Mouse (Mus musculus): Measurements from ENCODE around the gene Cyp2c39. TPM values are rescaled to one million over a fixed set of nuclear protein-coding genes. Genes with fewer than 3 reads are reported as not detected.
"Not testable (repeated sequence)": the region's sequence is repeated elsewhere in the genome, so short reads cannot be mapped to it uniquely, and the experiment has no call there.

The Cyp2c39 gene
- not detected in 2 replicates for polyA plus RNA-seq (2014; fragmentation: Nextera tagmentation; extraction: Ambion mirVana)

DNA sequence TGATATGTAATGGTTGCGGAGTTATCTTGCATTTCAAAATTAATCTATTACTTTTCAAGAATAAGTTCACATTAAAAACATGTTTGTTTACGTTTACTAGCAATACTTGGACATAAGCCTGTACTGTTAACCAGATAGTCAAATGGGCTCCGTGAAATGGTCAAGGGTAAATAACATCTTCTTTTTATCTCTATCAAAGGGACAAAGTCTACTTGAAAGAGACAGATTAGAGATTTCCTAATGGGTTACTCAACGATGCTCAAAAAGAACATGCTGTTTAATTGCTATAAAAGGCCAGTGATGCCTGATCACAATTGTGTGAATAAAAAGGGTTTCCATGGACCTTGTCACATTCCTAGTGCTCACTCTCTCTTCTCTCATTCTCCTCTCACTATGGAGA is at the start of gene Cyp2c39:
Gene Cyp2c39 (plus strand): TSS at position 329 of the 400 bp plus-strand sequence.
- ATAC-seq (ENCODE audit: insufficient number of reproducible peaks, insufficient read depth, low FRiP score, low read depth): no peak
- Histone ChIP-seq H3K36me3 (ENCODE audit: control insufficient read depth, insufficient read depth, low read length) (no peaks in the 10 kb centered on the region), H3K9me3 (ENCODE audit: control insufficient read depth, low read length) (peaks cover 4% of the 10 kb centered on the region; the same call in 1 of the 2 replicates), H3K9ac (ENCODE audit: low read length) (no peak within 1 kb of the TSS), H3K27me3 (ENCODE audit: control insufficient read depth, insufficient read depth, low read length) (no peaks in the 10 kb centered on the region), H3K4me3 (ENCODE audit: control insufficient read depth in 1 of 2, insufficient read depth in 1 of 2, low read depth in 1 of 2, low read length in 2 of 2) (no peak within 1 kb of the TSS), H3K4me2 (ENCODE audit: low read length) (no peak within 1 kb of the TSS), H3K27ac (replicated peaks in 1 of 2; ENCODE audit: control insufficient read depth in 1 of 2, insufficient read depth in 1 of 2, low read depth in 2 of 2, low read length in 2 of 2) (no peak within 1 kb of the TSS), H3K4me1 (ENCODE audit: control insufficient read depth in 2 of 2, insufficient read depth in 2 of 2, low read length in 2 of 2) (no peaks in the 10 kb centered on the region)
- WGBS: 68% methylated on average over 4 of the region's 4 CpGs

DNA sequence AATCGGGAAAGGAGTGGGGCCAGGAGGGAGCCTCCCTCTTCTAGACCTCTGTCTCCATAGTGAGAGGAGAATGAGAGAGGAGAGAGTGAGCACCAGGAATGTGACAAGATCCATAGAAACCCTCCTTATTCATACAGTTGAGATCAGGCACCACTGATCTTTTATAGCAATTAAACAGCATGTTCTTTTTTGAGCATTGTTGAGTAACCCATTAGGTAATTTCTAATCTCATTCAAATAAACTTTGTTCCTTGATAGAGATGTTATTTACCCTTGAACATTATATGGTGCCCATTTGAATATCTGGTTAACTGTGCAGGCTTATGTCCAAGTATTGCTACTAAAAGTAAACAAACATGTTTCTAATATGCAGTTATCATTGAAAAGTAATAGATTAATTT is 47.7 kb upstream of the Cyp2c39 start, which contains the start of gene Cyp2c38:
Gene Cyp2c38 (minus strand): TSS at position 135 of the 400 bp plus-strand sequence.
- Histone ChIP-seq H3K27ac (replicated peaks in 1 of 2; ENCODE audit: control insufficient read depth in 1 of 2, insufficient read depth in 1 of 2, low read depth in 2 of 2, low read length in 2 of 2) (no peak within 1 kb of the TSS), H3K27me3 (ENCODE audit: control insufficient read depth, insufficient read depth, low read length) (no peaks in the 10 kb centered on the region), H3K4me1 (ENCODE audit: control insufficient read depth in 2 of 2, insufficient read depth in 2 of 2, low read length in 2 of 2) (no peaks in the 10 kb centered on the region), H3K36me3 (ENCODE audit: control insufficient read depth, insufficient read depth, low read length) (no peaks in the 10 kb centered on the region), H3K9me3 (ENCODE audit: control insufficient read depth, low read length) (no peaks in the 10 kb centered on the region), H3K4me3 (ENCODE audit: control insufficient read depth in 1 of 2, insufficient read depth in 1 of 2, low read depth in 1 of 2, low read length in 2 of 2) (no peak within 1 kb of the TSS), H3K9ac (ENCODE audit: low read length) (no peak within 1 kb of the TSS), H3K4me2 (ENCODE audit: low read length) (no peak within 1 kb of the TSS)
- no peak for ATAC-seq (ENCODE audit: insufficient number of reproducible peaks, insufficient read depth, low FRiP score, low read depth)
- 71% methylated on average over 1 of the region's 1 CpGs for WGBS

DNA sequence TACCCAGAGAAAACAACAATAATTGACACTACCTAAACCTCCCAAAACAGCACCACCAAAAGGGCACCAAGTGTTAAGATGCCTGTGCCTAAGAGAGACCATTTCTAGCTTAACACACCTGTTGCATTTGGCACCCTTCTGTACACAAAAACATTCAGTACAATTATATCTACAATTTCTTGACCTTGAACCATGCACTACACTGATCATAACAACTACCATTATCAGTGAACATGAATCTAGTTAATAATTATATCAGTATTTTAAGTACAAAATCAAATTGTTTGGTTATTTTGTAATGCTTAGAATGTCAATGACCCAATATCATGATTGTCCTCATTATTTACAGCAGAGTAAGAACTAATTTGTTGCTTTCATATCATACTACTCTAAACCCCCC is 46.7 kb upstream of the Cyp2c39 start:
- Histone ChIP-seq H3K9ac (ENCODE audit: low read length) (no peak overlapping the region), H3K27me3 (ENCODE audit: control insufficient read depth, insufficient read depth, low read length) (no peaks in the 10 kb centered on the region), H3K36me3 (ENCODE audit: control insufficient read depth, insufficient read depth, low read length) (no peaks in the 10 kb centered on the region), H3K27ac (replicated peaks in 1 of 2; ENCODE audit: control insufficient read depth in 1 of 2, insufficient read depth in 1 of 2, low read depth in 2 of 2, low read length in 2 of 2) (no peak overlapping the region), H3K4me3 (ENCODE audit: control insufficient read depth in 1 of 2, insufficient read depth in 1 of 2, low read depth in 1 of 2, low read length in 2 of 2) (no peak overlapping the region), H3K9me3 (ENCODE audit: control insufficient read depth, low read length) (no peaks in the 10 kb centered on the region), H3K4me2 (ENCODE audit: low read length) (no peak overlapping the region), H3K4me1 (ENCODE audit: control insufficient read depth in 2 of 2, insufficient read depth in 2 of 2, low read length in 2 of 2) (no peaks in the 10 kb centered on the region)
- no peak for ATAC-seq (ENCODE audit: insufficient number of reproducible peaks, insufficient read depth, low FRiP score, low read depth)

DNA sequence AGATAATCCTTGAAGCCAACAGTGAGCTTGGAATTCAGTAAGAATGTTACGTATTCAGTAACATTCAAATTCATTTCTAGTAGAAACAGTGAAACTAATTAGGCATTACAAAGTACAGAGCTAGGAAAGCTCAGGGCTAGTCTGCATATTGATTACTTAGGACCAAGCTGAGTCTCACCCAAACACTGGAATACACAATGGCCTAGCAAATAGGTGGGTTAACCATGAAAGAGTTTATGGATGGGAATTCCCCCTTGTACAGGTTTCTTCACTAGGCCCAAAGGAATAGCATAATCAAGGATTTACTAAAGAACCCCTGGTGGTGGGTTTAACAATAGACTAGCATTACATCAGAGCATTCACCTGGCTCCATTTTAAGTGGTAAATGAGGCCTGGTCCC is 26.7 kb upstream of the Cyp2c39 start:
- not testable (repeated sequence) for H3K4me2 ChIP-seq (ENCODE audit: low read length); H3K27ac ChIP-seq (replicated peaks in 1 of 2; ENCODE audit: control insufficient read depth in 1 of 2, insufficient read depth in 1 of 2, low read depth in 2 of 2, low read length in 2 of 2); H3K4me3 ChIP-seq (ENCODE audit: control insufficient read depth in 1 of 2, insufficient read depth in 1 of 2, low read depth in 1 of 2, low read length in 2 of 2); ATAC-seq (ENCODE audit: insufficient number of reproducible peaks, insufficient read depth, low FRiP score, low read depth); H3K36me3 ChIP-seq (ENCODE audit: control insufficient read depth, insufficient read depth, low read length); H3K4me1 ChIP-seq (ENCODE audit: control insufficient read depth in 2 of 2, insufficient read depth in 2 of 2, low read length in 2 of 2); H3K27me3 ChIP-seq (ENCODE audit: control insufficient read depth, insufficient read depth, low read length); H3K9ac ChIP-seq (ENCODE audit: low read length)
- 80% methylated on average over 1 of the region's 1 CpGs for WGBS
- H3K9me3 ChIP-seq (ENCODE audit: control insufficient read depth, low read length): peaks cover 13% of the 10 kb centered on the region

DNA sequence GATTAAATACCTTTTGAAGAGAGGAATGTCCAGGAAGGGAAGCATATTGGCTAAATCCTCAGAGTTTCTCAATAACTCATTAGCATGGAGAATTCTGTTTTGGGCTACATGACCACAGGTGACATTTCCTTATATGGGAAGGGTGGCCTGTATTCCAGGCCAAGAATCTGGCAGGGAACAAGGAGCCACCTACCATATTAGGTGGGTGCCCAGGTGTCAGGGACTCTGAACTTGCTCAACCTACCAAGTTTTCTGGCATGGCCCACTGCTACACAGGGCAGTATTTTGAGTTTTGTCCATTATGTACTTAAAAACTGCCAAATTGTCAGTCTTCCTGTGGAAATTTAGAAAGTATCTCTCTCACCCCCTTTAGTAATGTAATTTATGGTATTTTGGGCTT is 4.3 kb upstream of the Cyp2c39 start:
- Histone ChIP-seq H3K9me3 (ENCODE audit: control insufficient read depth, low read length) (peaks cover 2% of the 10 kb centered on the region; the same call in 1 of the 2 replicates), H3K4me2 (ENCODE audit: low read length) (no peak overlapping the region), H3K4me3 (ENCODE audit: control insufficient read depth in 1 of 2, insufficient read depth in 1 of 2, low read depth in 1 of 2, low read length in 2 of 2) (no peak overlapping the region), H3K4me1 (ENCODE audit: control insufficient read depth in 2 of 2, insufficient read depth in 2 of 2, low read length in 2 of 2) (no peaks in the 10 kb centered on the region), H3K9ac (ENCODE audit: low read length) (no peak overlapping the region), H3K36me3 (ENCODE audit: control insufficient read depth, insufficient read depth, low read length) (no peaks in the 10 kb centered on the region), H3K27me3 (ENCODE audit: control insufficient read depth, insufficient read depth, low read length) (no peaks in the 10 kb centered on the region), H3K27ac (replicated peaks in 1 of 2; ENCODE audit: control insufficient read depth in 1 of 2, insufficient read depth in 1 of 2, low read depth in 2 of 2, low read length in 2 of 2) (no peak overlapping the region)
- ATAC-seq (ENCODE audit: insufficient number of reproducible peaks, insufficient read depth, low FRiP score, low read depth): no peak

DNA sequence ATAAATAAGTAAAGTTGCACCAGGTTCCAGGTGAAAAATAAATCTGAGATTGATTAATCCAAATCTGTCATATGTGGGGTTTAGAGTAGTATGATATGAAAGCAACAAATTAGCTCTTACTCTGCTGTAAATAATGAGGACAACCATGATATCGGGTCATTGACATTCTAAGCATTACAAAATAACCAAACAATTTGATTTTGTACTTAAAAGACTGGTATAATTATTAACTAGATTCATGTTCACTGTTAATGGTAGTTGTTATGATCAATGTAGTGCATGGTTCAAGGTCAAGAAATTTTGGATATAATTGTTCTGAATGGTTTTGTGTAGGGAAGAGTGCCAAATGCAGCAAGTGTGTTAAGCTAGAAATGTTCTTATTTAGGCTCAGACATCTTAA is 1.1 kb upstream of the Cyp2c39 start:
- ATAC-seq (ENCODE audit: insufficient number of reproducible peaks, insufficient read depth, low FRiP score, low read depth): no peak

More for the DNA sequence above, 1.1 kb upstream of the Cyp2c39 start:
- no peak overlapping the region for H3K9ac ChIP-seq (ENCODE audit: low read length)
- no peak overlapping the region for H3K4me2 ChIP-seq (ENCODE audit: low read length)
- H3K4me3 ChIP-seq (ENCODE audit: control insufficient read depth in 1 of 2, insufficient read depth in 1 of 2, low read depth in 1 of 2, low read length in 2 of 2): no peak overlapping the region
- H3K27me3 ChIP-seq (ENCODE audit: control insufficient read depth, insufficient read depth, low read length): no peaks in the 10 kb centered on the region
- H3K9me3 ChIP-seq (ENCODE audit: control insufficient read depth, low read length): no peaks in the 10 kb centered on the region; the same call in 1 of the 2 replicates
- H3K27ac ChIP-seq (replicated peaks in 1 of 2; ENCODE audit: control insufficient read depth in 1 of 2, insufficient read depth in 1 of 2, low read depth in 2 of 2, low read length in 2 of 2): no peak overlapping the region
- 58% methylated on average over 1 of the region's 1 CpGs for WGBS
- H3K36me3 ChIP-seq (ENCODE audit: control insufficient read depth, insufficient read depth, low read length): no peaks in the 10 kb centered on the region
- no peaks in the 10 kb centered on the region for H3K4me1 ChIP-seq (ENCODE audit: control insufficient read depth in 2 of 2, insufficient read depth in 2 of 2, low read length in 2 of 2)

Other genes with a start within 250 kb of the Cyp2c39 start
- not detected in 2 replicates for gene Cyp2c29, start 241.5 kb upstream of the Cyp2c39 start, polyA plus RNA-seq (2014; fragmentation: Nextera tagmentation; extraction: Ambion mirVana)
- not detected in 2 replicates for gene Cyp2c38, start 47.8 kb upstream of the Cyp2c39 start, polyA plus RNA-seq (2014; fragmentation: Nextera tagmentation; extraction: Ambion mirVana)
- not detected in 2 replicates for gene Cyp2c67, start 138.2 kb downstream of the Cyp2c39 start, polyA plus RNA-seq (2014; fragmentation: Nextera tagmentation; extraction: Ambion mirVana)
- gene Cyp2c68, start 230.2 kb downstream of the Cyp2c39 start, polyA plus RNA-seq (2014; fragmentation: Nextera tagmentation; extraction: Ambion mirVana): not detected in 2 replicates